In the genomic region with DNA sequence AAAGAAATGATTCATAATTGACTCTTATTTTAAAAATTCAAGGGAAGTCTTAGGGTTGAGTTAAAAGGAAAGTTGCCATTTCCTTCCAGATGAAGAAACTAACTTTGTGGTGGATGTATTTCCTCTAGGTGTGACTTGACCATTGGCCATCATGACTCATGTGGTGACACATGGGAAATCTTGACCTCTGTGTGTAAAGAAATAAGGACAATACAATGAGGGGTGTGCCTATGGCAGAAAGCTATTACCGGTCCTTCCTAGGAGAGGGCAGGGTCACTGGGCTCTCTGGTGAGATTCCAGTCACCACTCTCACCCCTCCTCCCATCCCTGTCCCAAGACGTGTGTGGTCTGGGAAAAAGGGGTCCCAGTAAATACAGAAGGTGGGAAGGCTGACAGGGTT, we compare ENCODE assay signal across 22 mouse cellular contexts. TPM values are rescaled to one million over a fixed set of nuclear protein-coding genes. Genes with fewer than 3 reads are reported as not detected.
"Had no signal": no experiment of that assay in that cellular context is flagged by ENCODE, and none has a peak within 500 bp of the region (broad histone marks: within the 10 kb centered on the region; RNA-seq: fewer than 3 reads in every experiment).

No protein-coding gene starts in this region.

- H3K4me3 ChIP-seq: kidney, embryonic 15.5 days; limb, embryonic 10.5 days; liver, embryonic 15.5 days; midbrain, embryonic 12.5 days had no signal

- H3K27me3 ChIP-seq: kidney, embryonic 15.5 days; liver, embryonic 15.5 days; midbrain, embryonic 12.5 days had no signal

- DNase-seq: kidney, adult 2 months; kidney, postnatal 14 days; lung, adult 2 months; lung, postnatal 10 days; right cerebral cortex, postnatal 25 days; thymus, adult 18-20 months; thymus, postnatal 25 days had no signal

- H3K9ac ChIP-seq: kidney, embryonic 15.5 days; liver, embryonic 15.5 days; midbrain, embryonic 12.5 days had no signal

- H3K36me3 ChIP-seq: kidney, embryonic 15.5 days; limb, embryonic 10.5 days; liver, embryonic 15.5 days; midbrain, embryonic 12.5 days had no signal

- H3K4me2 ChIP-seq: kidney, embryonic 15.5 days; liver, embryonic 11.5 days; liver, embryonic 15.5 days; midbrain, embryonic 12.5 days had no signal

- H3K27ac ChIP-seq: kidney, embryonic 15.5 days; limb, embryonic 10.5 days; liver, embryonic 15.5 days; macrophage; midbrain, embryonic 12.5 days had no signal

- H3K4me1 ChIP-seq: kidney, embryonic 15.5 days; limb, embryonic 10.5 days had no signal

- H3K9me3 ChIP-seq: kidney, embryonic 15.5 days; limb, embryonic 10.5 days; liver, embryonic 15.5 days; midbrain, embryonic 12.5 days had no signal

RNA-seq across cellular contexts. Expression of a gene that starts 25.5 kb away (rescaled TPM):
- total RNA-seq: layer of hippocampus, adult 8-10 months; layer of hippocampus, postnatal 14 days; left cerebral cortex, adult 18-20 months; left cerebral cortex, postnatal 10 days; megakaryocyte-erythroid progenitor cell, adult 5-6 weeks; midbrain, postnatal 0 days had no signal
- polyA plus RNA-seq: kidney, adult 2 months; kidney, embryonic 15.5 days; large intestine, adult 2 months; limb, embryonic 10.5 days; limb, embryonic 14.5 days; liver, embryonic 11.5 days; liver, embryonic 15.5 days; lung, adult 2 months; macrophage; midbrain, embryonic 12.5 days; midbrain, postnatal 0 days; small intestine, adult 2 months had no signal
